Mouse (Mus musculus): ENCODE measurements around the gene Etl4. TPM values are rescaled to one million over a fixed set of nuclear protein-coding genes. Genes with fewer than 3 reads are reported as not detected.
"Not testable (repeated sequence)": the region's sequence is repeated elsewhere in the genome, so short reads cannot be mapped to it uniquely, and the experiment has no call there.

Etl4 gene
- total RNA-seq, 2 experiments from 2014 or later: 138 to 142 TPM

DNA sequence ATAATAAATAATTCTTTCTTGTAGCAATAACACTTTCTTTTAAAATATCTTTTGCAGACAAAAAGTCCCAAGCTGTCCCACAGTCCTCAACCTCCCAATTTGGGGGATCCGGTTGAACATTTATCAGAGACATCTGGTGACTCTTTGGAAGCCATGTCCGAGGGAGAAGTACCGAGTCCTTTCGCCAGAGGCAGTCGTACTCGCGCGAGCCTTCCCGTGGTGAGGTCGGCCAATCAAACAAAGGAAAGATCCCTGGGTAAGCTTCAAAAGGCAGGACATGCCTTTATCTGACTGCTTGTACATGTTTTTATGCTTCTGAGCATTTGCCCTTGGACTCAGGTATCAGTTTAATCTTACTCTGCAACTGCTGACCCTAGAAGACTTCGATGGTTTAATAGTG, 752.3 kb downstream of the Etl4 start:
- intact Hi-C loops (cut with DNase I): no loop called here
- no peak for TF ChIP-seq CTCF (IDR thresholded peaks at IDR 0.05)
- no peak for DNase-seq (ENCODE audit: extremely low spot score in 1 of 2, low spot score in 2 of 2)
- no peak overlapping the region for H3K27ac ChIP-seq
- H3K4me3 ChIP-seq: no peak overlapping the region

GRCm38 (mm10) chr2:20662696-20663095, 753.1 kb downstream of the Etl4 start:
- intact Hi-C loops (cut with DNase I): no loop called here
- TF ChIP-seq CTCF (IDR thresholded peaks at IDR 0.05): no peak
- H3K27ac ChIP-seq: no peak overlapping the region
- DNase-seq (ENCODE audit: extremely low spot score in 1 of 2, low spot score in 2 of 2): no peak
- no peak overlapping the region for H3K4me3 ChIP-seq

- no peak for TF ChIP-seq CTCF (IDR thresholded peaks at IDR 0.05)
- H3K27ac ChIP-seq: no peak overlapping the region
- H3K4me3 ChIP-seq: no peak overlapping the region
- no peak for DNase-seq (ENCODE audit: extremely low spot score in 1 of 2, low spot score in 2 of 2)
- intact Hi-C loops (cut with DNase I): no loop called here
Observed at GRCm38 (mm10) chr2:20665309-20665971, 755.9 kb downstream of the Etl4 start.

- intact Hi-C loops (cut with DNase I): no loop called here
- H3K27ac ChIP-seq: no peak overlapping the region
- DNase-seq (ENCODE audit: extremely low spot score in 1 of 2, low spot score in 2 of 2): peak in 1 of 2 experiments; percentile 13
- TF ChIP-seq CTCF (IDR thresholded peaks at IDR 0.05): peak; percentile 69
- H3K4me3 ChIP-seq: no peak overlapping the region
Observed at GRCm38 (mm10) chr2:20666051-20666478, 756.5 kb downstream of the Etl4 start.

GRCm38 (mm10) chr2:20667876-20668275, 758.3 kb downstream of the Etl4 start:
- TF ChIP-seq CTCF (IDR thresholded peaks at IDR 0.05): no peak
- Histone ChIP-seq H3K4me3 (no peak overlapping the region), H3K27ac (no peak overlapping the region)
- DNase-seq (ENCODE audit: extremely low spot score in 1 of 2, low spot score in 2 of 2): no peak
- intact Hi-C loops (cut with DNase I): no loop called here

DNA sequence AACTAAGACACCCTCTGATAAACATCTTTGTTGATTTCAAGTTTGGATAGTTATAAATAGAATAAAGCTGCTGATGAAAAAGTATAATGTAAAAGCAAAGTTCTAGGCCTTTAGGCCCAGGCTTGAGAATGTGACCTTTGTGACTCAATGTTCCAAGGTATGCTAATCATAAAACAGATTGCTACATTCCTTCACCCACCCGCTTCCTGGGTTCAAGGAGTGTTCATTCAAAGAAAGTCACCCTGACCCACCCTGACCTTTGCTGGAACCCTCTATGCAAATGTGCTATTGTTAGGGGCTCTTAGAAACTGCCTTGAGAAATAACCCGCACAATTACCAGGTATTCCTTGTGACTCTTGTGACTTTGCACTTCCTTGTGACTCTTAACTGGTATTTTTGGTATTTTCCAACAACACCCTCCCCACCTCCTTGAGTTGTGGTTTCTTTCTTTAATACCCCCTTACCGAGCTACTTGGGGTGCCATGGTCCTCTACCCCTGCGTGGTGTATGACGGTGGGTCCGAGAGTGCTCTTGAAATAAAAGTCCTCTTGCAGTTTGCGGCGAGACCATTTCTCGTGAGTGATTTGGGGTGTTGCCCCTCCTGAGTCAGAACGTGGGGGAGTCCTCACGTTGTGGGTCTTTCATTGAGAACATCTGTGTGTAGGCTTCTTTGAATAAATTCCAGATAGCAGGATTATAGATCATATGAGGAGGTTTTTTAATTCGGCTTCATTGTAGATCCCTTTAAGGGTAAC, 758.9 kb downstream of the Etl4 start:
- intact Hi-C loops (cut with DNase I): not testable (repeated sequence)

GRCm38 (mm10) chr2:20669367-20669766, 759.8 kb downstream of the Etl4 start:
- intact Hi-C loops (cut with DNase I): no loop called here
- Histone ChIP-seq H3K27ac (no peak overlapping the region), H3K4me3 (no peak overlapping the region)
- DNase-seq (ENCODE audit: extremely low spot score in 1 of 2, low spot score in 2 of 2): no peak
- TF ChIP-seq CTCF (IDR thresholded peaks at IDR 0.05): no peak

More for the DNA sequence above, 758.9 kb downstream of the Etl4 start:
- H3K27ac ChIP-seq; DNase-seq (ENCODE audit: extremely low spot score in 1 of 2, low spot score in 2 of 2); H3K4me3 ChIP-seq: not testable (repeated sequence)

- H3K27ac ChIP-seq: no peak overlapping the region
- TF ChIP-seq CTCF (IDR thresholded peaks at IDR 0.05): no peak
- intact Hi-C loops (cut with DNase I): loop anchor here (10.0 kb wide), 1 partner anchor 957 kb away; no protein-coding TSS in a partner anchor
- no peak overlapping the region for H3K4me3 ChIP-seq
- no peak for DNase-seq (ENCODE audit: extremely low spot score in 1 of 2, low spot score in 2 of 2)
Observed at GRCm38 (mm10) chr2:20671546-20672255, 762.1 kb downstream of the Etl4 start.

DNA sequence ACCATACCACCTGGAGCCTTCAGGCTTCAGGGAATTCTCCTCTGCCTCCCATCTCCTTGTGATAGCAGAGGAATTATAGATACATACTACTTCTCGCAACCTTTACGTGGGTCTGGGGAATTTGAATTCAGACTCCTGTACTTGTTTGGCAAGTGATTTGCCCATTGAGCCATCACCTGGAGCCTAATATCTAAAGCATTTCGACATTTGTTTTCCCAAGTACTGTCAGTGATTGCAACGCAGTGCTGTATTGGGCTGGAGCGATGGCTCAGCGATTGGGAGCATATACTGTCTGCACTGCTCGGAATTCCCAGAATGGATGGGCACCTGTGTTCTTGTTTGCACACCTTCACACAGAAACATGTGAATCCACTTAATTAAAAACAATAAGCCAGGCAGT, 762.7 kb downstream of the Etl4 start:
- intact Hi-C loops (cut with DNase I): loop anchor here (10.0 kb wide), 1 partner anchor 957 kb away; no protein-coding TSS in a partner anchor
- DNase-seq (ENCODE audit: extremely low spot score in 1 of 2, low spot score in 2 of 2): no peak
- Histone ChIP-seq H3K27ac (no peak overlapping the region), H3K4me3 (no peak overlapping the region)
- no peak for TF ChIP-seq CTCF (IDR thresholded peaks at IDR 0.05)

DNA sequence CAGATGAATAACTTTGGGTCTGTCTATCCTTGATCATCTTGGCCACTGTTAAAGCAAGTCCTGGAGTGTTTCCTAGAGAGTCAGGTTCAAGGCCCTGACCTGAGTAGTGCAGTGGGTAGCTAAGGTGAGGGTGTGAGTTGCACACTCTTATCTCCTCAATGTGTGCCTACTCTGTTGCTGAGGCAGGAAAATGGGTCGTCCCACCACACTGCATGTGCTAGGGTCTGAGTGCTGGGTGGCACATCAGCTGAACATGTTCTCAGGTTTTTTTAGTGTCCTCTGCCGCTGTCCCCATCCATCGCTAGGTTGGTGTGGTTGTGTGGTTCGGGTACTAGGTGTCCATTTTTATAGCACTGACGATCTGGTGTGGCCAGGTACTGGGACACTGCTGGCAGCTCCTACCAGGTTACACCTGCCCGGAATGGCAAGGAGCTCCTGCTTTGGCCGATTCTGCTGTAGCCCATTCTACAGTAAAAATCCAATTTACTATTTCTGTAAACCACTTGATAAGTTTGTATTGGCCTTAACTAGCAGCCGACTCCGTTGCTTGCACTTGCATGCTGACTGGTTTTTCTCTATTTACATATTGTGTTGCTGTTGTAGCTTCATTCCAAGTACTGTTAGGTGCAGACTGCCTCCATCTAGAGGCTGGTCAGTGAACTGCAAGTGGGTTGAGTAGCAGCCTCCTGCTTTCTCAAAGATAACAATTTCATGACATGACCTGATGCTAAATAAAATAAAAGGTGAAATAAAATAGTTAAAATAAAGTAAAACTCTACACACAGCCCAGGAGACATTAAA, 763.4 kb downstream of the Etl4 start:
- Histone ChIP-seq H3K4me3 (no peak overlapping the region), H3K27ac (no peak overlapping the region)
- TF ChIP-seq CTCF (IDR thresholded peaks at IDR 0.05): peak; percentile 99
- DNase-seq (ENCODE audit: extremely low spot score in 1 of 2, low spot score in 2 of 2): peak; percentile 54 to 69
- intact Hi-C loops (cut with DNase I): loop anchor here (1.0 to 10.0 kb wide), 2 partner anchors 397 to 958 kb away; no protein-coding TSS in a partner anchor

GRCm38 (mm10) chr2:20676379-20676778, 766.8 kb downstream of the Etl4 start:
- peak; percentile 16 for TF ChIP-seq CTCF (IDR thresholded peaks at IDR 0.05)
- Histone ChIP-seq H3K27ac (no peak overlapping the region), H3K4me3 (no peak overlapping the region)
- DNase-seq (ENCODE audit: extremely low spot score in 1 of 2, low spot score in 2 of 2): no peak
- intact Hi-C loops (cut with DNase I): loop anchor here (10.0 kb wide), 1 partner anchor 962 kb away; no protein-coding TSS in a partner anchor

All from left cerebral cortex, adult 2 months (tissue).